Mouse (Mus musculus) urinary bladder, postnatal 14 days (tissue): Measurements from ENCODE around the gene H1f0.
"Not testable (repeated sequence)": the region's sequence is repeated elsewhere in the genome, so short reads cannot be mapped to it uniquely, and the experiment has no call there.

Experiments
- DNase-seq: peaks from one replicate; pipeline ENCODE4 v3.0.0; 2021; ENCODE audit warnings: low spot score

Gene H1f0

DNA sequence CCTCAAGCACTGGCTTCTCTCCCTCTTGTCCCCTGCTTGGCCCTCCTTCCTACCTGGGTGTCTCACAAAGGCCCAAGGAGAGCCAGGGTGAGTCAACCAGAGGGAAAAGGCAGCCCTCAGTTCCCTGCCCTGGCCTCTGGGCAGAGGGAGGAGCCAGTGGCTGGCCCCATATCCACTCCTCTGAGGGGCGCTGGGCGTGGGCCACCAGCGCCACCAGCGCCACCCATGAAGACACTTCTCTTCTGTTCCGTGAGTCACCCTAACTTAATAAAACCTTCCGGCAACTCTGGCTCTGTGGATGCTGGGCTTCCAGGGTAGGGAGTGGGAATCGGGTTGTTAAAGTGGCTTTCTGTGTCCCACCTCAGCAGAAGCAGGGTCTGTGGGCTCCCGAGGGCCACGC lies 22.7 kb upstream of the H1f0 start:
- DNase-seq = no peak

DNA sequence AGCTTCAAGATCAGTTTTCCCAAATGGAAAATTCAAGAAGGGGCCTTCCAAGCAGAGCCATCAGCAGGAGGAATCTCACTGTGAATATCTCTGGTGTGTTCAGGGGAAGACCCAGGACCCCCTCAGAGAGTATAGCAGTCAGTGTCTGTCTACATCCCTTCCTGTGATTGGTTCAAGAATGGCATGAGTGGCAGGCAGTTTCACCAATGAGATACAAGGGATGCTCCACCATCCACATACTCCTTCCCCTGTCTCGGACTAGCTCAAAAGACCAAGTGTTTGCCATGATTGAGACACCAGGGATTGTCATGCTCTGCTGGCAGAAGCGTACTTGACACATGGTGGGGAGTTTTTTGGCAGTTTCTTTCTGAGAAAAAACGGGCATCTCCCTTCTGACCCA lies 21.6 kb upstream of the H1f0 start:
- DNase-seq = no peak

DNA sequence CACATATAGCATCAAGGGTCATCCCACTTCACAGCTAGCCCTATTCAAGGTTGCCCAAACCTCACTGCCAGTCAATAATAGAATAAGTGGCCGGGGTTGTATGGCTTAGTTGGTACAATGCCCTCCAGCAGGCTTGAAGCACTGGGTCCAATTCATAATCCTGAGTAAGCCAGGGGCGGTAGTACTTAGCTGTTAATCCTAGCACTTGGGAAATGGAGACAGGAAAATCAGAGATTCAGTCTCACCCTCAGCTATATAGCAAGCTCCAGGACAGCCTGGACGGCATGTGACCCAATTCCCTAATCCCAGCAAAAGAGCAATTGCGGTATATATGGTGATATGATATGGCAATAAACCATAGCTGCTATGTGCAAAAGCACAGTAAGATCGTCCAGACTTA lies 21.2 kb upstream of the H1f0 start:
- no peak for DNase-seq

DNA sequence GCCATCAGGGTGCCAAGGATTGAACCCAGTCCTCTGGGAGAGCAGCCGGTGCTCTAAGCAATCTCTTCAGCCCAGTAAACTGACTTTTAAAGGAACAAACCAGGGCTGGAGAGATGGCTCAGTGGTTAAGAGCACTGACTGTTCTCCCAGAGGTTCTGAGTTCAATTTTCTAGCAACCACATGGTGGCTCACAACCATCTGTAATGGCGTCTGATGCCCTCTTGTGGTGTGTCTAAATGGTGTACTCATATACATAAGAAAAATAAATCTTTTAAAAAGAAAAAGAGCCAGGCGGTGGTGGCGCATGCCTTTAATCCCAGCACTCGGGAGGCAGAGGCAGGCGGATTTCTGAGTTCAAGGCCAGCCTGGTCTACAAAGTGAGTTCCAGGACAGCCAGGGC lies 20.4 kb upstream of the H1f0 start:
- not testable (repeated sequence) for DNase-seq

DNA sequence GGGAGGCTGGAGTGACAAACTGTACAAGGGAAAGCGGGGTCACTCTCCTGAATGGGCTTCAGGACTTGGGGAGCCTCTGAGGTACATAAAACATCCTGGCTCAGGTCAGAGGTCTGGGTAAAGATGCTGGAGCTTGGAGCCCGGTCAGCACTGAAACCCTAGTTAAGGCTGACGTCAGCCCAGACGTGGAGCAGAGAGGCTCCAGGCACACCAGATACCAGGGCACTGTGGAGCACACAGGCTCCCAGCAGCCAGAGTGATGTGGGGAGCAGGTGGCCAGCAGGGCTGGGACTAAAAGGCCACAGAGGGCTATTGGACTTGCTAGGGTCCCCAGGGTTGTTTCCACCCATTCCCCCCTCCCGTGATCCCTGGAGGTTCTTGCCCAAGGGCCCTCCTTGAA lies 18.5 kb upstream of the H1f0 start:
- no peak for DNase-seq

- DNase-seq = no peak
Measured at GRCm38 (mm10) chr15:79011550-79011949, 16.7 kb upstream of the H1f0 start.

DNA sequence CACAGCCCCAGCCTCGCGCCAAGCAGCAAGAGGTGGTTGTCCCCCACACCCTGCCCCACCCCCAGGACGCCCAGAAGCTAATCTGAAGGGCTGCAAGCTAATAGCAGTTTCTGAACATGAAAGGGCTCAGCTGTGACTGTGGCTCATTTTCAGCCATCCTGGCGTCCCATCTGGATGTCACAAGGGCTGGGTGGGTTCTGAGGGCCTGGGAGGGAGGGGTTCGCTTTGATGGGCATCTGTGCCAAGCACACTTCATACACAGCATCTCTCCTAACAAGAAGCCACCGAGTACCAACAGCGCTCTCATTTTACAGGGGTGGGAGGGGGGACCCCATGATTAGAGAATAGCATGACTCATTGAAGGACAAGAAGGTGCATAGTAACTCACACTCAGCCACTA lies 14.9 kb upstream of the H1f0 start:
- DNase-seq = no peak

DNA sequence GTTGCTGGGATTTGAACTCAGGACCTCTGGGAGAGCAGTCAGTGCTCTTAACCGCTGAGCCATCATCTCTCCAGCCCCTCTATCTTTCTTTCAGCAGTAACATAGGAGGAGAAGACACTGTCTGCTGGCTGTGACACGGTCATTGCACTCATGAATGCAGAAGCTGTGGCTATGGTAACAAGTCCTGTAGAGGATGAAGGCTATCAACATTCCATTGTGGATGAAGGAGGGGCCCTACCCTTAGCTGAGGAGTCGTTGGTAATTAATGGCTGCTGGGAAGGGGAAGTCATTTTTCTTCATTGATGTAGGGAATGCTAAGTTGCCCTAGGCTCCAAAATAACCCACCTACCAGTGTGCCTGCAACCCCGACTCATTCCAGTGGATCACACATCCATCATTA lies 10.1 kb upstream of the H1f0 start:
- no peak for DNase-seq

GRCm38 (mm10) chr15:79018886-79019285 lies 9.4 kb upstream of the H1f0 start:
- no peak for DNase-seq

DNA sequence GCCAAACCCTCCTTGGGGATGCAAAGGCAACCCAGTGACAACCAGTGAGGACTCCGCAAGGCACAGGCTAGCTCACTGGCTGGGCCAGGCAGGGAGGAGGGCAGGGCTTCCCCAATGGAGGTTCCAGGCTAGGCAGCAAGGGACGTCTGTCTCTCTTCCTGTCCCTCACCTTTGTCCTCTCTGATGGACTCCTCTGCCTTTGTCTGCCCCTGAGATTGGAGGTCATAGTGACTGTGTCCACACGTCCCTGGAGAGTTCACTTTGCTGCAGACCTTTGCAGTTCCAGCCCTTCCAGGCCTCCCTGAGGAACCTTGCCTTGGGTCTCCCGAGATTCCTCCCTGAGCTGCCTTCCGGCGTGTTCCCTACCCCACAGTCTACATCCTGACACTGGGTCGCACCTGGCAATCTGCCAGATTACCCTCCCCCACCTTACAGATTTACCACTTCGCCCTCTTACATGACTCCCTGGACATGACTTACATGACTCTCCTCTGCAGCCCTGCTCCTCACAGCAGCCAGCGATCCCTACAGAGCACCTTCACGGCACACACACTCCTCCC lies 5.5 kb upstream of the H1f0 start:
- no peak for DNase-seq

GRCm38 (mm10) chr15:79023366-79023765 lies 4.9 kb upstream of the H1f0 start:
- DNase-seq = no peak

- DNase-seq = no peak
Measured at GRCm38 (mm10) chr15:79025687-79026308, 2.5 kb upstream of the H1f0 start.

DNA sequence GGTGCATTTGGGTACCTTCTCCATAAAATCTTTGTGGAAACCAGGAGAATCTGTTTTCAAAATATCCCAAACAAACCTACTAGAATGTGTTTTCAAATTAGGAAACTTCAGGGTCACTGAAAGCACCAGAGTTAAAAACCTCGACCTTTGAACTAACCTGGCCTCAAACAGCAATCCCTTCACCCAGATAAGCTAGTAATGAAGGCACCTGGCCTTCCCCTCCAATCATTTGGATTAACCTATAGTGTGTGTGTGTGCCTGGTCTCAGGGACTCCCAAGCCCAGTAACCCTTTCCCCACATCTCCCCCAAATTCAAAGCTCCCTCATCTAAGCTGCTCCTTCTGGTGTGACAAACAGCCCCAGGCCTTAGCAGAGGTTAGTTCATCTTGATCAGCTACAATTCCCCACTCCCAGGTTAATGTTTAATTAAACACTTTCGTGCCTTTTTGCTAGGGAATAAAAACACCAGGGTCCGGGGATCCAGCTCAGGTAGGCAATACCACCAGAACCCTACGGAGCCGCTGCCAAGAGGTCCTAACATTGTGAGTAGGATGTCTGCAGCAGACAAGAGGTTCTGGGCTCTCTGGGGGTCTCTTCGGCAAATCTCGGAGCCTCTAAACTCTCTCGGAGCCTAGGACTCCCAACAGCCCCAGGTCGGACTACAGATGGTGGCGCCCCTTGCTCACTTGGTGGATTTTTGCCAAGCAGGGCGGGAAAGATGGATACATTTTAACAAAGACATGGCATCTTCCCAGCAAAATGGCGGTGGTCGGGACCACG lies 1.5 kb upstream of the H1f0 start:
- no peak for DNase-seq

DNA sequence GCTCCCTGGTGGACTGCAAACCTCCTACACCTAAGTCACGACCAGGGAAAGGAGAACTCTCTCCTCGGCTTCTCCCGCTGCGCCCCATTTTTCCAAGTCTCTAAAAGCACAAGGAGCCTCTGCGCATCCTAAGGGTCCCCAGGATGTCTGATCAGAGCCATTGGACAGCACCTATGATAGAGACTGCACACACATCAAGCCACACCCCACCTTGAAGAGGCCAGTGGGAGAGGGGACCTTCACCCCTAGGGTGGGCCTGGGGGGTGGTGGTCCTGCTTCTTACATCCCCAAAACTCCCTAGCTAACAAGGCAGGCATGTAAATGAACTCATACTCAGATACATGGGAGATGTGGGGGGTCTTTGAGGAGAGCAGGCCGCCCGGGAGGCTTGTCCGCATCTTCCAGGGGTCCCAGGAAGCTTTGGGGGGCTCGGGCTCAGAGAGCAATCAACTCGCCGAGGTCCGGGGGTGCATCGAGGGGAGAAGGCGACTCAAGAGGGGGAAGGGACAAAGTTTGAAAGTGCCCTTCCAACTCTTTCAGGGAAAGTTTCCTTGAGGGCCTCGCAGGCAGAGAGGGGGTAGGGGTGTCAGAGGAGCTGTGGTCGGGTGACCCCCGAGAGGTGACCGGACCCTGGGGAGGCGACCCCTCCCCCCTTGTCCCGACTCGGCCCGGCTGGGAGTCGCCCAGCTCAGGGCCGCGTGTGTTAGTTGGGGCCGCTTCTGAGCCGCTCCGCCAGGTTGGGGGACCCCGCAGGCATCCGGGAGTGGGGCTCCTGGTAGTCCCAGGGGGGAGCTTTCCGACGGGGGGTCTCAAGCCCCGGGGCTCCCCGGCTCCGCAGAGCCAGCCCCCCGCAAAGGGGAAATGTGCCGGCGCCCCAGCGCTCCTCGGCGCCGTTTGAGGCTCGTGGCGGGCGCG lies 702 bp upstream of the H1f0 start:
- DNase-seq = peak; percentile 39

DNA sequence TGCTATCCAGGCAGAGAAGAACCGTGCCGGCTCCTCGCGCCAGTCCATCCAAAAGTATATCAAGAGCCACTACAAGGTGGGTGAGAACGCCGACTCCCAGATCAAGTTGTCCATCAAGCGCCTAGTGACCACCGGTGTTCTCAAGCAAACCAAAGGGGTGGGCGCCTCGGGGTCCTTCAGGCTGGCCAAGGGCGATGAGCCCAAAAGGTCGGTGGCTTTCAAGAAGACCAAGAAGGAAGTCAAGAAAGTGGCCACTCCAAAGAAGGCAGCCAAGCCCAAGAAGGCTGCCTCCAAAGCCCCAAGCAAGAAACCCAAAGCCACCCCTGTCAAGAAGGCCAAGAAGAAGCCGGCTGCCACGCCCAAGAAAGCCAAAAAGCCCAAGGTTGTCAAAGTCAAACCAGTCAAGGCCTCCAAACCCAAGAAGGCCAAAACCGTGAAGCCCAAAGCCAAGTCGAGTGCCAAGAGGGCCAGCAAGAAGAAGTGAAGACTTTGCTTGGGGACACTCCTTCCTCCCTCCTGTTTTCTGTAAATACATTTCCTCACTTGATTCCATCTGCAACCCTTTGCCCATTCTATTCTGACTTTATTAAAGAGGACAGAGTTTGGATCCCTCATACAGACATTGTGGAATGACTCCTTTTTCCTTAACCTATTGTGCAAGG lies 704 bp downstream of the H1f0 start:
- no peak for DNase-seq

- no peak for DNase-seq
Measured at GRCm38 (mm10) chr15:79029519-79030241, 1.4 kb downstream of the H1f0 start.

GRCm38 (mm10) chr15:79030551-79031435 lies 2.5 kb downstream of the H1f0 start:
- peak; percentile 90 for DNase-seq

- not testable (repeated sequence) for DNase-seq
Measured at GRCm38 (mm10) chr15:79031908-79032307, 3.7 kb downstream of the H1f0 start.

GRCm38 (mm10) chr15:79037913-79038328 lies 9.7 kb downstream of the H1f0 start:
- DNase-seq = peak; percentile 79

- DNase-seq = no peak
Measured at GRCm38 (mm10) chr15:79038331-79038730, 10.1 kb downstream of the H1f0 start.
